Mouse (Mus musculus) limb, embryonic 12.5 days (tissue): ENCODE measurements around the gene Elf1. TPM values are rescaled to one million over a fixed set of nuclear protein-coding genes. Genes with fewer than 3 reads are reported as not detected.

ENCODE experiments used
- ATAC-seq: fragments of 200-750 bp; cut with Nextera tagmentation; 2 replicates; pipeline ENCODE4 v1.8.0; 2017; ENCODE audit warnings: low read depth, moderate TSS enrichment; ENCODE audit not compliant: insufficient number of reproducible peaks, insufficient read depth, low FRiP score, low TSS enrichment
- H3K27ac ChIP-seq: fragments of 300-500 bp; sonication (generic); 2 replicates; pipeline ENCODE4 v1.5.1; 2016; ENCODE audit warnings: mild to moderate bottlenecking, moderate library complexity
- H3K27me3 ChIP-seq: fragments of 300-500 bp; sonication (generic); 2 replicates; pipeline ENCODE4 v1.6.1; 2016; ENCODE audit warnings: mild to moderate bottlenecking, moderate library complexity
- H3K36me3 ChIP-seq: fragments of 300-500 bp; sonication (generic); 2 replicates; pipeline ENCODE4 v1.6.1; 2016; ENCODE audit warnings: mild to moderate bottlenecking, moderate library complexity
- H3K4me1 ChIP-seq: fragments of 300-500 bp; sonication (generic); replicated peaks from 2 replicates; pipeline ENCODE4 v1.6.1; 2016
- H3K4me2 ChIP-seq: fragments of 300-500 bp; sonication (generic); 2 replicates; pipeline ENCODE4 v1.6.1; 2016; ENCODE audit warnings: mild to moderate bottlenecking, moderate library complexity
- H3K4me3 ChIP-seq: fragments of 300-500 bp; sonication (generic); replicated peaks from 2 replicates; pipeline ENCODE4 v1.5.1; 2016; ENCODE audit warnings: mild to moderate bottlenecking
- H3K9ac ChIP-seq: fragments of 300-500 bp; sonication (generic); replicated peaks from 2 replicates; pipeline ENCODE4 v1.6.1; 2016; ENCODE audit warnings: mild to moderate bottlenecking, moderate library complexity
- H3K9me3 ChIP-seq: fragments of 300-500 bp; sonication (generic); 2 replicates; pipeline ENCODE4 v1.6.1; 2016; ENCODE audit warnings: mild to moderate bottlenecking, moderate library complexity
- WGBS: fragments of 180-500 bp; shearing (Covaris S2); methylation state at CpG from one replicate; pipeline ENCODE4 v1.1.7; 2016; 5-methylcytosine and 5-hydroxymethylcytosine counted together
- polyA plus RNA-seq: library from polyadenylated mRNA; unstranded; fragments of >200 nt; fragmentation: Nextera tagmentation; extraction: Ambion mirVana; gene quantifications from 2 replicates; pipeline ENCODE4 v1.2.1, GENCODE M21; 2016

Gene Elf1
- polyA plus RNA-seq, 1 experiment from 2014 or later: 8.8 TPM

DNA sequence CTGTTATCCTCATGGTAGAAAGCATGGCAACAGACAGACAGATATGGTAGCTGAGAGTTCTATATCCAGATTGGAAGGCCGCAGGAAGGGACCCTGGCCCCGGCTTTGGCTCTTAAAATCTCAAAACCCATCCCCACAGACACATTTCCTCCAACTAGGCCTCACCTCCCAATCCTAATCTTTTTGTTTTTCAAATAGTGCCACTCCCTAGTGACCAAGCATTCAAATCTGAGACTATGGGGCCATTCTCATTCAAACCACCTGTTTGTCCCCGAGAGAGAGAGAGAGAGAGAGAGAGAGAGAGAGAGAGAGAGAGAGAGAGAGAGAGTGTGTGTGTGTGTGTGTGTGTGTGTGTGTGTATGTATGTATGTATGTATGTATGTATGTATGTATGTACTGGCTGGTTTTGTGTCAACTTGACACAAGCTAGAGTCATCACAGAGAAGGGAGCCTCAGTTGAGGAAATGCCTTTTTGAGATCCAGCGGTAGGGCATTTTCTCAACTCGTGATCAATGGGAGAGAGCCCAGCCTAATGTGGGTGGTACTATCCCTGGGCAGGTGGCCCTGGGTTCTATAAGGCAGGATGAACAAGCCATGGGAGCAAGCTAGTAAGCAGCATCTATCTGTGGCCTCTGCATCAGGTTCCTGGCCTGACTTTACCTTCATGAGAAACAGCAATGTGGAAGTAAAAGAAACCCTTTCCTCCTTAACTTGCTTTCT, 102.7 kb downstream of the Elf1 start:
- no peak for ATAC-seq
- Histone ChIP-seq H3K4me2 (no peak overlapping the region), H3K27ac (no peak overlapping the region), H3K4me3 (no peak overlapping the region), H3K9ac (no peak overlapping the region), H3K27me3 (no peaks in the 10 kb centered on the region), H3K9me3 (no peaks in the 10 kb centered on the region), H3K4me1 (peaks cover 8% of the 10 kb centered on the region), H3K36me3 (peaks cover 1% of the 10 kb centered on the region; the same call in 1 of the 2 replicates)
- 85% methylated on average over 5 of the region's 5 CpGs for WGBS

DNA sequence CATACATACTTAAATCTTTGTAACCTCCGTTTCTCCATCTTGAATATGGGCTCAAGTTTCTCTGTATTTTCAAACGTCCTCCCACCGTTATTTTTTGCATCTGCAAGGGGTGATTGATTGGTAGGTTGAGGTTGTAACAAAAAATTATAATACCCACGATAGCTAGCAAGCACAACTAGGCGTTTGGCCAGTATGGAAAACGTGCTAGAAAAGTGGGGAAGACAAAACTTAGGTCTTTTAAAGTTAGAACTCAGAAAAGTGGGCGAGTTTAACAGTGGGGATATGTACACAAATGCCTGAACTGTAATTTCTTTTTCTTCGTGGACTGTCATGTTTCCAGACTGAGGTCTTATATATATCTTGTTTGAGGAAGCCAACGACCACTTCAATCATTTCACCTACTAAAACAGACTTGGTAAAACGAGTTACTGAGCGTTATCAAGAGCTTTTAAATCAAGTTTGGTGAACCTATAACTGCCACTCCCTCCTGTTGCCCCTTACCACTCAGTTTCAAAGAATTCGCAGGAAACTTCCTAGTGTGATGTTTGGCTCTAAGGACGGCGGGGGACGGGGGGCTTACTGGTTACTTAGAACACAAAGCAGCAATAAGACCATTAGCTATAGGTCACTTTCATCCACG, 105.6 kb downstream of the Elf1 start:
- H3K27ac ChIP-seq: peak overlapping the region; percentile 95
- H3K4me3 ChIP-seq: peak overlapping the region; percentile 66
- peak overlapping the region; percentile 79 for H3K4me2 ChIP-seq
- peaks cover 21% of the 10 kb centered on the region for H3K4me1 ChIP-seq
- peak overlapping the region; percentile 73 for H3K9ac ChIP-seq
- ATAC-seq: peak; percentile 8; the same call in 1 of the 2 replicates
- no peaks in the 10 kb centered on the region for H3K27me3 ChIP-seq
- peaks cover 5% of the 10 kb centered on the region; the same call in 1 of the 2 replicates for H3K36me3 ChIP-seq
- H3K9me3 ChIP-seq: no peaks in the 10 kb centered on the region
- 37% methylated on average over 16 of the region's 16 CpGs for WGBS

DNA sequence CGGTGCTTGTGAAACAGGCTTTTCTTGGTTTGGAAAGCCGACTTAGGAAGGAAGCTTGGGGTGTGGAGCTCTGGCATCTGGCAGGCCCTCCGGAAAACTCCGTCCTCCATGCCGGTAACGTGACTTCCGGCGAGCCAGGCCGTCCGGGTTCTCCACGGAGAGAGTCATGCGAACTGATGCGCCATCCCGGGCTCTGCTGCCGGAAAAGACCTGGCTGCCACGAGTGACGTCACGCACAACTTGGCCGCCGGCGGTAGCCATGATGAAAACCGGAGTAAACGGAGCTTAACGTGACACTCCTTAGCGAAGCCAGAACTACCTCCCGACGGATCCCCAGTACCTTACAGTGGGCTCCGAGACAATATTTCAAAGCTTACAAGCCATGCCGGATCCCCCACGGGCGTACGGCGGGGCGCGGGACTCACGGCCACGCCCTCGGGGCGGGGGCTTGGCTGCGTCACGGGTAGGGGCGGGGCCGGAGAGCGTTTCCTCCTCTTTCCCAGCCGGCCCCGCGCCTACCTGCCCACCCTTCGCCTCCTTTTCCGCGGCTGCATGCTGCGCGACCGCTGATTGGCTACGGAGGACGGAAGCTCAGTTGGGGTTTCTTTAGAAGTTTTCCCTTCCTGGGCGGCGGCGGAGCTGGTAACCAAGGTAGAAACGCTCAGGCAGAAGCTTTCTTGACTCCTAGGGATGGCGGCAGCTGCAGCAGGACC, 106.3 kb downstream of the Elf1 start, which contains the start of gene Sugt1:
Gene Sugt1, plus strand, starts transcription at position 553 of the 713 bp plus-strand sequence.
- H3K27me3 ChIP-seq: no peaks in the 10 kb centered on the region
- no peaks in the 10 kb centered on the region for H3K9me3 ChIP-seq
- H3K27ac ChIP-seq: peak within 1 kb of the TSS; percentile 95
- H3K4me2 ChIP-seq: peak within 1 kb of the TSS; percentile 79
- peak within 1 kb of the TSS; percentile 73 for H3K9ac ChIP-seq
- H3K36me3 ChIP-seq: peaks cover 8% of the 10 kb centered on the region; the same call in 1 of the 2 replicates
- H3K4me3 ChIP-seq: peak within 1 kb of the TSS; percentile 66
- 0% methylated on average over 60 of the region's 60 CpGs for WGBS
- H3K4me1 ChIP-seq: peaks cover 21% of the 10 kb centered on the region
- ATAC-seq: peak; percentile 98

GRCm38 (mm10) chr14:79587852-79588229, 106.8 kb downstream of the Elf1 start:
- no peaks in the 10 kb centered on the region for H3K9me3 ChIP-seq
- peak overlapping the region; percentile 95 for H3K27ac ChIP-seq
- H3K4me2 ChIP-seq: peak overlapping the region; percentile 79
- WGBS: 2% methylated on average over 9 of the region's 9 CpGs
- peak overlapping the region; percentile 73 for H3K9ac ChIP-seq
- H3K4me3 ChIP-seq: peak overlapping the region; percentile 66
- H3K4me1 ChIP-seq: peaks cover 21% of the 10 kb centered on the region
- H3K36me3 ChIP-seq: peaks cover 11% of the 10 kb centered on the region; the same call in 1 of the 2 replicates
- no peaks in the 10 kb centered on the region for H3K27me3 ChIP-seq
- peak; percentile 17; the same call in 1 of the 2 replicates for ATAC-seq

DNA sequence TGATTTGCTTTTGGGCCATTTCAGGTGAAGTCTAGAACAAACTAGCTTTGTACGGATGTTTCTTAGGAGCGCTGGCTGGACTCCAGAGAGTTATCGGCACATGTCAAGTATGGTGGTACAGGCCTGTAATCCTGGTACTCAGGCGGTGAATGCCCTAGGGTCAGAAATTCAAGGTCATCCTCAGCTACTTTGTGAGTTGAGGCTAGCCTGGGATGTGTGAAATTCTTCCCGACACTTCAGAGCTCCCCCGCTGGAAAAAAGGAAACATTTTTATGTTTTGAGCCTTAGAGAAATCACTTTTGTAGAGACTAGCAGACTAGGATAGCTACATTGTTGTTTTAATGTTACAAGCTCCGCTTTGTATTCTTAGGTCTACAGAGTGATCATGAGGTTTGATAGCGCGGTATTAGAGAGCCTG, 107.5 kb downstream of the Elf1 start:
- peaks cover 11% of the 10 kb centered on the region; the same call in 1 of the 2 replicates for H3K36me3 ChIP-seq
- H3K4me3 ChIP-seq: peak overlapping the region; percentile 66
- H3K4me1 ChIP-seq: peaks cover 21% of the 10 kb centered on the region
- H3K9ac ChIP-seq: peak overlapping the region; percentile 73; the same call in 1 of the 2 replicates
- H3K27me3 ChIP-seq: no peaks in the 10 kb centered on the region
- H3K9me3 ChIP-seq: no peaks in the 10 kb centered on the region
- no peak for ATAC-seq
- H3K27ac ChIP-seq: no peak overlapping the region
- 92% methylated on average over 9 of the region's 9 CpGs for WGBS
- H3K4me2 ChIP-seq: peak overlapping the region; percentile 79

DNA sequence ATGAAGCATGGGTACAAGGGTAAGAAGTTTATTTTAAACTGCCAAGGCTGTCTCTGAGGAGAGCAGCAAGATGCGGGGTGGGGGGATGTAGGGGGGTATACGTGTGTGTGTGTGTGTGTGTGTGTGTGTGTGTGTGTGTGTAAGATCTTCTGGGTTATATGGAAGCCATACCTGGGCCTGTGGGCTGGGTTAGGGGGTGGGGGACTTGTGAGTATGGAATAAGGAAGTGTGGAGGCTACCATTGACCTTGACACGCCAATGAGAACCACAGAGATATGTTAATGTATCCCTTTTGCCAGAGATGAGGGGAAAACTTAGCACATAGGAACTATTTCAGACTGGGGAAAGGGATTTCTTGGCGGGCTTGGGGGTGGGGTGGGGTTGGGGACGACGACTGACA, 108.4 kb downstream of the Elf1 start:
- no peaks in the 10 kb centered on the region for H3K27me3 ChIP-seq
- peaks cover 21% of the 10 kb centered on the region for H3K4me1 ChIP-seq
- WGBS: 94% methylated on average over 6 of the region's 6 CpGs
- H3K9ac ChIP-seq: no peak overlapping the region
- H3K9me3 ChIP-seq: no peaks in the 10 kb centered on the region
- H3K4me2 ChIP-seq: 0 out of 2 replicates have a peak overlapping the region, but pooled peaks have one; percentile 79
- H3K4me3 ChIP-seq: no peak overlapping the region
- ATAC-seq: no peak
- H3K36me3 ChIP-seq: peaks cover 19% of the 10 kb centered on the region
- H3K27ac ChIP-seq: no peak overlapping the region

- Histone ChIP-seq H3K36me3 (peaks cover 34% of the 10 kb centered on the region), H3K4me1 (peaks cover 21% of the 10 kb centered on the region), H3K9me3 (no peaks in the 10 kb centered on the region), H3K27me3 (no peaks in the 10 kb centered on the region), H3K4me3 (no peak overlapping the region), H3K4me2 (no peak overlapping the region), H3K9ac (no peak overlapping the region), H3K27ac (no peak overlapping the region)
- WGBS: 94% methylated on average over 8 of the region's 8 CpGs
- no peak for ATAC-seq
Measured at GRCm38 (mm10) chr14:79590916-79591315, 109.9 kb downstream of the Elf1 start.

DNA sequence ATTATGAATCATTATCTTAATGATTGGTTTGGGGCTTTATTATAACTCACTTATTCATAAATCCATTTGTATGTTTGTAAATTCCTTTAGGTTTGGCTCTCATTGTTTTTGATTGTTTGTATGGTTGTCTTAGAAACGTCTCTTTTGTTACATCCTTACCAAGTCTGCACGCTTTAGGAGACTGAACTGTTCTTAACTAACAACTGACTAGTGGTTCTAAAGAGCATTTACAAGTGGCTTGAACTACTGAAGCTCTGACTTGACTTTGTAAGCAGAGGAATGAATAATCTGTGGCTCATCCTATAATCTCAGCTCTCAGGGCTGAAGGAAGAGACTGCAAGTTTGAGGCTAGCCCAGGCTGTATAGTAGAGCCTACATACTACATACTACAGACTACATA, 110.6 kb downstream of the Elf1 start:
- Histone ChIP-seq H3K27me3 (no peaks in the 10 kb centered on the region), H3K36me3 (peaks cover 41% of the 10 kb centered on the region), H3K9me3 (no peaks in the 10 kb centered on the region), H3K4me3 (no peak overlapping the region), H3K9ac (no peak overlapping the region), H3K4me1 (peaks cover 19% of the 10 kb centered on the region), H3K27ac (no peak overlapping the region), H3K4me2 (no peak overlapping the region)
- WGBS: 87% methylated on average over 2 of the region's 2 CpGs
- no peak for ATAC-seq

- Histone ChIP-seq H3K4me2 (no peak overlapping the region), H3K4me3 (no peak overlapping the region), H3K27ac (no peak overlapping the region), H3K36me3 (peaks cover 60% of the 10 kb centered on the region), H3K9ac (no peak overlapping the region), H3K4me1 (peaks cover 10% of the 10 kb centered on the region), H3K9me3 (no peaks in the 10 kb centered on the region), H3K27me3 (no peaks in the 10 kb centered on the region)
- no peak for ATAC-seq
- 94% methylated on average over 5 of the region's 5 CpGs for WGBS
Measured at GRCm38 (mm10) chr14:79594069-79594468, 113.1 kb downstream of the Elf1 start.

- 84% methylated on average over 4 of the region's 4 CpGs for WGBS
- Histone ChIP-seq H3K9ac (no peak overlapping the region), H3K4me2 (no peak overlapping the region), H3K36me3 (peaks cover 80% of the 10 kb centered on the region), H3K9me3 (no peaks in the 10 kb centered on the region), H3K4me1 (no peaks in the 10 kb centered on the region), H3K4me3 (no peak overlapping the region), H3K27me3 (no peaks in the 10 kb centered on the region), H3K27ac (no peak overlapping the region)
- ATAC-seq: no peak
Measured at GRCm38 (mm10) chr14:79596602-79597001, 115.6 kb downstream of the Elf1 start.

DNA sequence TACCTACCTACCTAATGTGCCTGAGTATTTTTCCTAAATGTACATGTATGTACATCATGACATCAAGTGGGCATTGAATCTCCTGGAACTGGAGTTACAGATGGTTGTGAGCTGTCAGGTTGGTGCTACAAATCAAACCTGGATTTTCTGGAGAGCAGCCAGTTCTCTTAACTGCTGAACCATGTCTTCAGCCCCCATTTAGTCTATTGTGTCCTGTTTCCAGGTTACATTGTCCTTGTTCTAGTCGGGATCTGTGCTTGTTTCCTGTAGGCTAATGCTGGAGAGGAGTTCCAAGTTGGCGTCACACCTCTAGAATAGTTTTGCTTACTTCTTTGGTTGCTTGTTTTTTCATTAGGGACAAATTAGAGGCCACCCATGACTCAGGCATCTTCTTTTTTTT, 124.9 kb downstream of the Elf1 start:
- Histone ChIP-seq H3K27me3 (no peaks in the 10 kb centered on the region), H3K27ac (no peak overlapping the region), H3K36me3 (peaks cover 83% of the 10 kb centered on the region), H3K4me3 (no peak overlapping the region), H3K9ac (no peak overlapping the region), H3K9me3 (no peaks in the 10 kb centered on the region), H3K4me2 (no peak overlapping the region), H3K4me1 (no peaks in the 10 kb centered on the region)
- no peak for ATAC-seq
- WGBS: 90% methylated on average over 2 of the region's 2 CpGs
